Mouse (Mus musculus) bone marrow, adult 2 months (tissue): Measurements from ENCODE around the gene Miga1.

Experiments
- CTCF ChIP-seq: fragments of 200-500 bp; IDR thresholded peaks from 2 replicates; pipeline ENCODE4 v1.5.1; 2011; ENCODE audit warnings: low read length, control low read depth; ENCODE audit not compliant: control insufficient read depth, insufficient read depth
- POLR2A ChIP-seq: fragments of 200-500 bp; IDR thresholded peaks from 2 replicates; pipeline ENCODE4 v1.6.1; 2011; ENCODE audit warnings: low read depth, mild to moderate bottlenecking, control low read depth, low read length, borderline replicate concordance; ENCODE audit not compliant: control insufficient read depth

DNA sequence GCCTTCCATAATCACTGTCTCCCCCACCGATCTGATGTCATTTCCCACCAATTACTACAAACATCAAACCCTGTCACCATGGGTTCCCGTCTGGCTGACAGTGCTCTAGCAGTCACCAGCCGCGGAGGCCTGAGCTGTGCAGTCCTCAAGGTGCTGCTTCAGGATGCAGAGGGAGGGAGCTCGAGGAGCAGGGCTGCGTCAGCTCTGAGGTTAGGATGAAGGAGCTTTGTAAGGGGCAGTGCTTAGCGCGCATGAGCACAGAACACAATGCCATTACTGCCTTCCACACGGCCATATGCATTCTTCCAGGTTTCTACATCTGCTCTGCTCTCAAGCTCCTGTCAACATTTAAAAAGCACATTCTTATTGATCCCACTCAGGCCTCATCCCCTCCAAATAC lies 37.2 kb downstream of the Miga1 start:
- TF ChIP-seq CTCF (no peak), POLR2A (no peak)
